11 mouse cellular contexts compared by ENCODE assay signal in genomic region chr11:110266757-110267156, GRCm38 (mm10). TPM values are rescaled to one million over a fixed set of nuclear protein-coding genes. Genes with fewer than 3 reads are reported as not detected.
A peak's percentile ranks its signal among the peaks of the same experiment; 100 is the strongest.
DNase-seq lines count a peak whose midpoint lies in the region; ATAC-seq and TF ChIP-seq lines count a peak whose summit lies in the region.
"Had no signal": no experiment of that assay in that cellular context is flagged by ENCODE, and none has a peak within 500 bp of the region (broad histone marks: within the 10 kb centered on the region; RNA-seq: fewer than 3 reads in every experiment).

No protein-coding gene starts in this region.

- WGBS in hindbrain, postnatal 0 days, result 67% methylated on average over 11 of the region's 11 CpGs
- 93% methylated on average over 11 of the region's 11 CpGs for WGBS in hindbrain, embryonic 12.5 days
- WGBS in intestine, embryonic 15.5 days, result 85% methylated on average over 11 of the region's 11 CpGs

- H3K4me3 ChIP-seq in hindbrain, postnatal 0 days (ENCODE audit: low read length), result no peak overlapping the region
- H3K4me3 ChIP-seq in hindbrain, embryonic 12.5 days, result no peak overlapping the region
- H3K4me3 ChIP-seq in intestine, embryonic 15.5 days (replicated peaks), result no peak overlapping the region

- no peak overlapping the region for H3K27ac ChIP-seq in hindbrain, postnatal 0 days
- H3K27ac ChIP-seq in hindbrain, embryonic 12.5 days, result no peak overlapping the region
- no peak overlapping the region for H3K27ac ChIP-seq in intestine, embryonic 15.5 days

- no peak overlapping the region for H3K9ac ChIP-seq in hindbrain, postnatal 0 days (replicated peaks; ENCODE audit: low read length)
- no peak overlapping the region for H3K9ac ChIP-seq in hindbrain, embryonic 12.5 days
- H3K9ac ChIP-seq in intestine, embryonic 15.5 days, result no peak overlapping the region
- H3K9ac ChIP-seq: liver, postnatal 0 days had no signal

- no peak for ATAC-seq in hindbrain, postnatal 0 days
- ATAC-seq in hindbrain, embryonic 12.5 days (ENCODE audit: low FRiP score), result no peak
- no peak for ATAC-seq in intestine, embryonic 15.5 days
- ATAC-seq: inflammation-experienced regulatory T-cells, adult 6 months; liver, postnatal 0 days had no signal

- no peaks in the 10 kb centered on the region for H3K4me1 ChIP-seq in hindbrain, postnatal 0 days (ENCODE audit: insufficient read depth, low read length)
- no peaks in the 10 kb centered on the region for H3K4me1 ChIP-seq in hindbrain, embryonic 12.5 days
- no peaks in the 10 kb centered on the region for H3K4me1 ChIP-seq in intestine, embryonic 15.5 days (replicated peaks)

- no peaks in the 10 kb centered on the region for H3K36me3 ChIP-seq in hindbrain, postnatal 0 days (ENCODE audit: insufficient read depth, low read length)
- H3K36me3 ChIP-seq in hindbrain, embryonic 12.5 days, result no peaks in the 10 kb centered on the region
- H3K36me3 ChIP-seq in intestine, embryonic 15.5 days, result no peaks in the 10 kb centered on the region

- no peak overlapping the region for H3K4me2 ChIP-seq in hindbrain, postnatal 0 days (ENCODE audit: low read depth, low read length)
- no peak overlapping the region for H3K4me2 ChIP-seq in hindbrain, embryonic 12.5 days (replicated peaks)
- H3K4me2 ChIP-seq in intestine, embryonic 15.5 days (replicated peaks), result no peak overlapping the region

- DNase-seq in hindbrain, postnatal 0 days (ENCODE audit: low spot score), result peak; percentile 21
- peak; percentile 19 for DNase-seq in adrenal gland, adult 8-10 months
- DNase-seq in adrenal gland, postnatal 25 days, result peak; percentile 35
- DNase-seq in layer of hippocampus, postnatal 10 days (ENCODE audit: low spot score in 2 of 2), result peak; percentile 48 to 54
- DNase-seq in kidney, adult 8-10 months, result no peak
- DNase-seq: kidney, postnatal 25 days; liver, postnatal 0 days had no signal

- H3K27me3 ChIP-seq in hindbrain, postnatal 0 days (ENCODE audit: insufficient read depth, low read length), result no peaks in the 10 kb centered on the region
- H3K27me3 ChIP-seq in hindbrain, embryonic 12.5 days, result no peaks in the 10 kb centered on the region
- no peaks in the 10 kb centered on the region for H3K27me3 ChIP-seq in intestine, embryonic 15.5 days (replicated peaks)

- no peak for TF ChIP-seq CTCF in hindbrain, postnatal 0 days (IDR thresholded peaks at IDR 0.05; ENCODE audit: low read depth)

- H3K9me3 ChIP-seq in hindbrain, postnatal 0 days (ENCODE audit: low read length), result no peaks in the 10 kb centered on the region
- no peaks in the 10 kb centered on the region for H3K9me3 ChIP-seq in hindbrain, embryonic 12.5 days (replicated peaks)
- no peaks in the 10 kb centered on the region for H3K9me3 ChIP-seq in intestine, embryonic 15.5 days

RNA-seq across cellular contexts. Expression of gene Abca6, which starts 15.2 kb away (rescaled TPM):
- total RNA-seq in hindbrain, postnatal 0 days (2014; rRNA removed), result 0.63 and 0.93 TPM in 2 replicates
- polyA plus RNA-seq in hindbrain, postnatal 0 days (2015; fragmentation: Nextera tagmentation; extraction: Ambion mirVana), result 0.75 and 0.76 TPM in 2 replicates
- 0.35 and 0.40 TPM in 2 replicates for polyA plus RNA-seq in hindbrain, embryonic 12.5 days (2016; fragmentation: Nextera tagmentation; extraction: Ambion mirVana)
- 1 to 10 TPM; 2.9 to 6.2 (median 4.0) TPM for total RNA-seq in adrenal gland, adult 8-10 months (2022)
- 3.5 and 3.9 TPM in 2 replicates for total RNA-seq in adrenal gland, postnatal 25 days (2021)
- total RNA-seq in layer of hippocampus, postnatal 10 days (2021), result 1 to 10 TPM; 1.4 to 1.6 TPM
- polyA plus RNA-seq in intestine, embryonic 15.5 days (2015; fragmentation: Nextera tagmentation; extraction: Ambion mirVana), result 0.46 and 0.54 TPM in 2 replicates
- polyA plus RNA-seq: inflammation-experienced regulatory T-cells, adult 6 months; limb, embryonic 11.5 days had no signal

Comparison
In these comparisons a context has a peak if more than half of its experiments do, and no peak if none do; other contexts are left out.
1. DNase-seq: peak in hindbrain, postnatal 0 days (single experiment), adrenal gland, adult 8-10 months (single experiment), adrenal gland, postnatal 25 days (single experiment) and layer of hippocampus, postnatal 10 days (2 of 2); none in kidney, adult 8-10 months (0 of 2).